Mouse (Mus musculus) 3134 (cell line): ENCODE data around the gene Olfr1532-ps1.
"Not testable (repeated sequence)": the region's sequence is repeated elsewhere in the genome, so short reads cannot be mapped to it uniquely, and the experiment has no call there.

Experiments used
- DNase-seq: peaks from one replicate; pipeline ENCODE4 v3.0.0-alpha.2; 2011; ENCODE audit warnings: low spot score; ENCODE audit not compliant: insufficient read length; ENCODE audit errors: extremely low read depth

Gene Olfr1532-ps1

DNA sequence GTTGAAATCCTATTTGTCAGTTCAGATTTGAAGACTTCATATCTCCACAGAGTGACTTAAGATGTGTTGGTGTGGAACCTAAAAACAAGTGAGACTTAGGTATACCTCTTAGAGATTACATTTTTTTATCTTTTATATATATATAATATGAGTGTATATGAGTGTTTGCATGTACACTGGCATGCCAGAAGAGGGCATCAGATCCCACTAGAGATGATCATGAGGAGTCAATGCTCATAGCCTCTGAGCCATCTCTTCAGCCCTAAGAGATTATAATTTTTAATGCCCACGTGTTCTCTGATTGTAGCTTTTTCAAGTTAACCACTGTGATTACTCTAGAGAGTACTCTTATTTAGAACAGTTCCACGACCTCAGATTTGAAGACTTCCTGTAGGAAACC is at the start of gene Olfr1532-ps1:
Gene Olfr1532-ps1, plus strand, starts transcription at position 326 of the 400 bp plus-strand sequence.
- no peak for DNase-seq

DNA sequence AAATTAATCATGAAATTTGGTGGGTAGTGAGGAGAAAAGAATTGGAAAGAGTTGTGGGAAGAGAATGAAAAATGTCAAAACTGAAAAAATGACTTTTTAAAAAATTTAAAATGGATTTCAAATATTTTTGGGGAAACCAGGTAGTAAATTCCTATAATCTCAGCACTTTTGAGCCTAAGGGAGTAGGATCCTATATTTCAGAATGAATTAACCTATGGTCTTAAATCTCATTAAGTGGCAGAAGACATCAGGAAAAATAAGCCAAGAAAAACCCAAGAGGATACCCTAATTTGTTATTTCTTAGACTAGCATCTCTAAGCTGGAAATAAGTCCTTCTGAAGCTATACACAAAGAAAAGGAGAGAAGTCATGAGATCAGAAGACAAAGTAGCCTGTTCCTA is 44.9 kb upstream of the Olfr1532-ps1 start, which contains the start of gene Olfr704:
Gene Olfr704, plus strand, starts transcription at position 301 of the 400 bp plus-strand sequence.
- no peak for DNase-seq

DNA sequence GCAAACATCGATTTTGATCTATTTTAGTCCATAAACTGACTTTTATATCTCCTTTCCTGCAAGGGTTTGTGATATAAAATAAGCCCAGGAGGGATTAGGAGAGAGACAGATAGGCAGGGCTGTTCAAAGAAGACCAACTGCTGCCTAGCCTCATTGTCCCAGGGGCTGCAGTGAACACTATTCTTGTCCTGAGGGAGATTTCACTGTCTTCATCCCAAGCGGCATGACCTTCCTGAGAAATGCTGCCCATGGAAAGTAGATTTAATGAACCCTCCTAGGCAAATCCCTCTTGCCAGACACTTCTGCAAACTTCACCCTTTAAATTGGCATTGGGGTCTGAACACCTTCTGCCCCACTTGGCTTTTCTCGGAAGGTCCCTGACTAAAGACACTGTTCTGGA is 31.0 kb upstream of the Olfr1532-ps1 start, which contains the start of gene Olfr705:
Gene Olfr705, minus strand, starts transcription at position 101 of the 400 bp plus-strand sequence.
- DNase-seq, result no peak

DNA sequence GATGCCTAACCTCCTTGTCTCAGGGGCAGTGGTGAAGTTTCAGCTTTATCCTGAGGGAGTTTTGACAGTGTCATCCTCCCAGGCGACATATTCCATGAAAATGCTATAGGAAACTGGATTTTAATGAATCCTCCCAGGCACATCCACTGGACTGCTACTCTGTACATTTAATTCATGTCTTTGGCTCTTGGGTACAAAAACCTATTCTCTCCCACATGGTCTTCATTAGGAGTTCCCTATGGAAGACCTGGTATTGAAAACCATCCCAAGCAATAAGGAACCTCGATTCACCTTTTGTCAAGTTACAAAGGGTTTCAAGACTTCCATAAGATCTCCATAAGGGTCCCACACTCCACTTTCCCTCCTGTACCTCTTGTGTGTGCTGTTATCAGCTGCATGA is 19.7 kb upstream of the Olfr1532-ps1 start, which contains the start of gene Olfr706:
Gene Olfr706, minus strand, starts transcription at position 101 of the 400 bp plus-strand sequence.
- DNase-seq, result no peak

DNA sequence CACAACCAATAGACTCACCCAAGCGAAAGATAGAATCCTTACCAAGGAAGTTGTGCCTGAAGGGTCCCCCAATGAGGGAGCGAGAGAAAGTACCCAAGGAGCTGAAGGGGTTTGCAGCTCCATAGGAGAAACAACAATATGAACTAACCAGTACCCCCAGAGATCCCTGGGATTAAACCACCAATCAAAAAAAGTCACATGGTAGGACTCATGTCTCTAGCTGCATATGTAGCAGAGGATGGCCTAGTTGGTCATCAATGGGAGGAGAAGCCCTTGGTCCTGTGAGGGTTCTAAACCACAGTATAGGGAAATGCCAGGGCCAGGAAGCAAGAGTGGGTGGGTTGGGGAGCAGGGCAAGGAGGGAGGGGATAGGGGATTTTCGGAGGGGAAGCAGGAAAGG is 6.7 kb upstream of the Olfr1532-ps1 start, which contains the start of gene Olfr707:
Gene Olfr707, minus strand, starts transcription at position 101 of the 400 bp plus-strand sequence.
- not testable (repeated sequence) for DNase-seq

DNA sequence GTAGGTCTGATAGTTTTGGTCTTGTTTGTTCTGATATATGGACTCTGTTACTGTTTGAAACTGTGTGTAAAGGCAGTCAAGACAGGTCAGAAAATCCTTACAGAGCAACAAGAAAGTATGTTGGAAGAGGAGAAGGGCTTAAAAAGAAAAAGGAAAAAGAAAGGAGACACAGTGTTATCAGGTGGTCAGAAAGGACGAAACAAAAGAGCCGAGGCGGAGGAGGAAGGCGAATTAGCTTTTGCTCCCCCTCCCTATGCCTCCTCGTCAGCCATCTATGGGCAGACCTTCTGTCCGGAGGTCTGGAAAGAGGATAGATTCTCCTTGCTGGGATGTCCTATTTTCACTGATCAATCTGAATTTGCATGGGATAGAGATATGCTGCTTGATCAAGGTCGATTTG is 13.2 kb downstream of the Olfr1532-ps1 start:
- not testable (repeated sequence) for DNase-seq

DNA sequence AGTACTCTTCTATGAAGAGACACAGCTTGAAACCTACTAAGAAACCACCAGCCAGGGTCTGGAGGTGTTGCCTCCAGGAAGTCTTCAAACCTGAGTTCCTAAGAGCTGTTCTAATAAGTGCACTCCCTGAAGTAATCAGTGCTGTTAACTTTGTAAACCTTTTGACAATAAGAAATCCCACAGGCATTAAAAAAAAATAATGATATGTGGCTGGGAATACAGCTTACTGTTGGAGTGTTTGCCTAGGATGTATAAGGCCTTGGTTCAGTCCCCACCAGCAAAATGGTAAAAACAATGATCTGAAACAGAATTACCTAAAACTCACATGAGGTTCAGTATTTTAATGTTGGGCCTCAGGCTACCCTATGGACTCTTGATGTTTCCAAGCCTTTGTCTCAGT is 24.3 kb downstream of the Olfr1532-ps1 start, which contains the start of gene Olfr709-ps1:
Gene Olfr709-ps1, minus strand, starts transcription at position 101 of the 400 bp plus-strand sequence.
- DNase-seq, result no peak

DNA sequence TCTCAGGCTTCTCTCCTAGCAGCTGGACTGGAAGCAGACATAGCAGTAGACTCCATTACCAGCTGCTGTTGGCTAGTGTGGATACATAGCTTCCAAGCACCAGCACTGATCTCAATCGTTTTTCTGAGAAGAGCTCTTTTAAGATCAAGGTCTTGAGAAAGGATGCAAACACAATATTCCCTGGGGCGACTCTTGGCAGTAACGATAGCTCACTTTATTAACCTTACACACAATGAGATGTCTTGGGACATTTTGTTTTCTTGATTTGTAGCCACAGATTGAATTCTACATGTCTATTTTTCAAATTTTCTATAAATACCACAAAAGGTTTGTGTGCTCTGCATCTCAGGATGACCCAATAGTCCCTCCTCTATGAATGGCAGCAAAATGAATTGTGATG is 40.4 kb downstream of the Olfr1532-ps1 start, which contains the start of gene Olfr710:
Gene Olfr710, minus strand, starts transcription at position 101 of the 400 bp plus-strand sequence.
- DNase-seq, result no peak

DNA sequence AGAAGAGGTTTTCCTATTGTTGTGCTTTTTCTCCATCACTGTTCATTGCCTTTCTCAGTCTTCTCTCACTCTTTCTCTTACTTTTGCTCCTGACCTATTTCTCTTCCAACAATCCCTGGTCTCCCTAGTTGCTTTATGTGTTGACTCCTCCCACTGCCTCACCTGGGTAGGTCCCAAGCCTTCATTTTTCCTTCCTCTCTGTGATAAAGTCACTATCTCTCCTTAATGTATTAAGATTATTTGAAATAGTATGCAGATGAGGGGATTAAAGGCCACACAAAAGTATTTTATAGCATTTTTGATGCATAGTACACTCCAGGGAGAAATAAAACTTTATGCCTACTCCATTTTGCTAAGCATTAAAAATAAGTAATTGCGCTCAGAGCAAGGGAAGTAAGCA is 56.0 kb downstream of the Olfr1532-ps1 start, which contains the start of gene Olfr6:
Gene Olfr6, minus strand, starts transcription at position 101 of the 400 bp plus-strand sequence.
- no peak for DNase-seq
